Comparison of ENCODE assay signal across 15 mouse cellular contexts in the genomic region with DNA sequence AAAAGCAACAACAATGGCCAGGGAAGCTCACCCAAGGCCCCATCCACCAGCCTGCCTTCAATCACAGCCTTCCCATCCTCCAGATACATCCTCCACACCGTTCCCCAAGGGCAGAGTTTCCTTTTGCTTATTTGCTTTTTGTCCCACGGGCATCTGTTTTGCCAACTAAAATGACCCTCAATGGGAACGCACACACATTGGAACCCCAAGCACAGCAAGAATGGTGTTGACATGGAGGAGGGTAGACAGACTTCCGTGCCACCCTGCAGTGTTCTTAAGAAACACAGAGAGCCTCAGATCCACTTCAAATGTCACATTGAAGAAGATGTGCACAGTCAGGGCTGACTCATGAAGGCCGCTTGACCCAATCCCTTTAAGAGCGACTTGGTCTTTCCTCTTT.
"Had no signal": no experiment of that assay in that cellular context is flagged by ENCODE, and none has a peak within 500 bp of the region (broad histone marks: within the 10 kb centered on the region; RNA-seq: fewer than 3 reads in every experiment).

No protein-coding gene starts in this region.

- H3K9ac ChIP-seq: limb, embryonic 15.5 days; liver, embryonic 12.5 days; lung, embryonic 14.5 days; midbrain, embryonic 15.5 days; neural tube, embryonic 13.5 days had no signal

- H3K9me3 ChIP-seq: limb, embryonic 15.5 days; liver, embryonic 12.5 days; megakaryocyte, embryonic 14.5 days; midbrain, embryonic 15.5 days; neural tube, embryonic 13.5 days had no signal

- H3K27me3 ChIP-seq: limb, embryonic 15.5 days; midbrain, embryonic 15.5 days; neural tube, embryonic 13.5 days had no signal

- H3K4me3 ChIP-seq: left cerebral cortex, adult 2 months; limb, embryonic 15.5 days; liver, embryonic 12.5 days; megakaryocyte, embryonic 14.5 days; midbrain, embryonic 15.5 days; neural tube, embryonic 13.5 days had no signal

- DNase-seq: kidney, postnatal 25 days; lung, embryonic 14.5 days; lung, postnatal 10 days; lung, postnatal 4 days; retina, postnatal 1 day; right cerebral cortex, postnatal 4 days; spleen, adult 18-20 months; thymus, postnatal 4 days had no signal

- H3K4me1 ChIP-seq: liver, embryonic 12.5 days had no signal

- H3K36me3 ChIP-seq: liver, embryonic 12.5 days; midbrain, embryonic 15.5 days; neural tube, embryonic 13.5 days had no signal

- H3K4me2 ChIP-seq: limb, embryonic 15.5 days; liver, embryonic 12.5 days; lung, embryonic 14.5 days; midbrain, embryonic 11.5 days; midbrain, embryonic 15.5 days; neural tube, embryonic 13.5 days had no signal

- H3K27ac ChIP-seq: left cerebral cortex, adult 2 months; liver, embryonic 12.5 days; midbrain, embryonic 15.5 days; neural tube, embryonic 13.5 days had no signal

- ATAC-seq: liver, embryonic 12.5 days; midbrain, embryonic 15.5 days had no signal
